In genomic region chr1:160906057-160906557, GRCm38 (mm10) we compare ENCODE assay signal across 8 mouse cellular contexts. TPM values are rescaled to one million over a fixed set of nuclear protein-coding genes. Genes with fewer than 3 reads are reported as not detected.
DNase-seq lines count a peak whose midpoint lies in the region; ATAC-seq and TF ChIP-seq lines count a peak whose summit lies in the region.

Gene Rc3h1, plus strand, starts transcription at chr1:160906418.

- H3K4me2 ChIP-seq in kidney, embryonic 14.5 days (replicated peaks; ENCODE audit: low read depth, low read length), result peak within 1 kb of the TSS; percentile 66
- H3K4me2 ChIP-seq in limb, embryonic 15.5 days, result peak within 1 kb of the TSS; percentile 59

- H3K9ac ChIP-seq in kidney, embryonic 14.5 days (ENCODE audit: low read depth, low read length), result peak within 1 kb of the TSS; percentile 95
- H3K9ac ChIP-seq in limb, embryonic 15.5 days, result peak within 1 kb of the TSS; percentile 97

- no peaks in the 10 kb centered on the region for H3K27me3 ChIP-seq in kidney, embryonic 14.5 days (ENCODE audit: control insufficient read depth, insufficient read depth, low read length)
- H3K27me3 ChIP-seq in limb, embryonic 15.5 days, result no peaks in the 10 kb centered on the region

- H3K9me3 ChIP-seq in kidney, embryonic 14.5 days (ENCODE audit: control insufficient read depth, low read length), result no peaks in the 10 kb centered on the region
- H3K9me3 ChIP-seq in limb, embryonic 15.5 days, result no peaks in the 10 kb centered on the region

- TF ChIP-seq POLR2A in bone marrow macrophage, adult 2 months (IDR thresholded peaks at IDR 0.05; ENCODE audit: borderline replicate concordance, low read depth, low read length), result peak; percentile 46; the same call in 1 of the 2 replicates
- peak; percentile 92 for TF ChIP-seq POLR2A in embryonic fibroblast, embryonic 13.5 days (IDR thresholded peaks at IDR 0.05; ENCODE audit: low read depth, low read length)

- H3K4me3 ChIP-seq in bone marrow macrophage, adult 2 months (ENCODE audit: insufficient read depth, low read length), result peak within 1 kb of the TSS; percentile 73
- H3K4me3 ChIP-seq in embryonic fibroblast, embryonic 13.5 days (ENCODE audit: insufficient read depth, low read length), result peak within 1 kb of the TSS; percentile 99
- H3K4me3 ChIP-seq in kidney, embryonic 14.5 days (ENCODE audit: low read length), result peak within 1 kb of the TSS; percentile 96
- H3K4me3 ChIP-seq in limb, embryonic 15.5 days, result peak within 1 kb of the TSS; percentile 100

- peak within 1 kb of the TSS; percentile 56 for H3K27ac ChIP-seq in bone marrow macrophage, adult 2 months (ENCODE audit: insufficient read depth, low read depth, low read length)
- H3K27ac ChIP-seq in embryonic fibroblast, embryonic 13.5 days (ENCODE audit: insufficient read depth, low read length), result no peak within 1 kb of the TSS
- H3K27ac ChIP-seq in kidney, embryonic 14.5 days (ENCODE audit: low read depth, low read length), result peak within 1 kb of the TSS; percentile 87
- H3K27ac ChIP-seq in limb, embryonic 15.5 days, result peak within 1 kb of the TSS; percentile 92

- ATAC-seq in kidney, embryonic 14.5 days (ENCODE audit: low FRiP score, low TSS enrichment), result peak; percentile 97
- peak; percentile 94 for ATAC-seq in limb, embryonic 15.5 days (ENCODE audit: insufficient number of reproducible peaks, low FRiP score, low TSS enrichment, low read depth)

- no peaks in the 10 kb centered on the region for H3K36me3 ChIP-seq in kidney, embryonic 14.5 days (ENCODE audit: control insufficient read depth, insufficient read depth, low read length)
- H3K36me3 ChIP-seq in limb, embryonic 15.5 days, result no peaks in the 10 kb centered on the region

- peak; percentile 98 for DNase-seq in A20 (ENCODE audit: low read depth, low spot score)
- DNase-seq in heart, adult 9 months (ENCODE audit: low spot score in 2 of 2), result peak; percentile 94 to 98
- DNase-seq in monocyte, adult 2 months (ENCODE audit: low read depth in 1 of 2, low spot score in 2 of 2), result peak; percentile 97 to 100
- DNase-seq in spleen, postnatal 36 days (ENCODE audit: low spot score in 2 of 2), result peak; percentile 96 to 97

- under 1% methylated on average over 35 of the region's 45 CpGs for WGBS in kidney, embryonic 14.5 days
- WGBS in limb, embryonic 15.5 days, result under 1% methylated on average over 44 of the region's 45 CpGs

- peaks cover 10% of the 10 kb centered on the region for H3K4me1 ChIP-seq in bone marrow macrophage, adult 2 months (ENCODE audit: control insufficient read depth, insufficient read depth, low read length)
- H3K4me1 ChIP-seq in embryonic fibroblast, embryonic 13.5 days (ENCODE audit: control insufficient read depth, insufficient read depth, low read length), result peaks cover 3% of the 10 kb centered on the region; the same call in 1 of the 2 replicates
- 0 out of 2 replicates have a peak, but pooled peaks cover 5% of the 10 kb centered on the region for H3K4me1 ChIP-seq in kidney, embryonic 14.5 days (ENCODE audit: control insufficient read depth, insufficient read depth, low read length)
- peaks cover 2% of the 10 kb centered on the region; the same call in 1 of the 2 replicates for H3K4me1 ChIP-seq in limb, embryonic 15.5 days

- no peak for TF ChIP-seq CTCF in bone marrow macrophage, adult 2 months (IDR thresholded peaks at IDR 0.05; ENCODE audit: low read depth, low read length)
- no peak for TF ChIP-seq CTCF in embryonic fibroblast, embryonic 13.5 days (IDR thresholded peaks at IDR 0.05; ENCODE audit: borderline replicate concordance, insufficient read depth, low read length)

RNA-seq across cellular contexts. Expression of gene Rc3h1, which starts in this region (rescaled TPM):
- polyA plus RNA-seq in bone marrow macrophage, adult 2 months (2012; ENCODE audit: insufficient read depth, insufficient read length, missing spikeins), result 20.1 and 23.0 TPM in 2 replicates
- 29.7 and 31.0 TPM in 2 replicates for polyA plus RNA-seq in embryonic fibroblast, embryonic 13.5 days (2011; ENCODE audit: insufficient read length, low read depth, missing spikeins)
- 11.6 and 14.0 TPM in 2 replicates for polyA plus RNA-seq in kidney, embryonic 14.5 days (2014; fragmentation: Nextera tagmentation; extraction: Ambion mirVana)
- polyA plus RNA-seq in limb, embryonic 15.5 days (2015; fragmentation: Nextera tagmentation; extraction: Ambion mirVana), result 6.7 and 7.4 TPM in 2 replicates
